Mouse (Mus musculus) CH12.LX (cell line): ENCODE data around the gene Bad. TPM values are rescaled to one million over a fixed set of nuclear protein-coding genes. Genes with fewer than 3 reads are reported as not detected.
A peak's percentile ranks its signal among the peaks of the same experiment; 100 is the strongest.

Experiments
- DNase-seq: peaks from one replicate; pipeline ENCODE4 v3.0.0-alpha.2; 2013; ENCODE audit errors: extremely low read depth
- H3K27ac ChIP-seq: 2 replicates; pipeline ENCODE4 v1.5.1; 2012; ENCODE audit warnings: low read depth, mild to moderate bottlenecking, control low read depth, moderate library complexity; ENCODE audit not compliant: insufficient read depth
- H3K27me3 ChIP-seq: replicated peaks from 2 replicates; pipeline ENCODE3; 2012; ENCODE audit warnings: inconsistent platforms
- H3K36me3 ChIP-seq, 2 experiments: replicated peaks in 1 of 2; 2 replicates each; pipeline versions ENCODE3 to v1.6.1; 2012; ENCODE audit warnings: inconsistent platforms in 1 of 2, low read length in 1 of 2, mild to moderate bottlenecking in 1 of 2, mixed read lengths in 1 of 2, moderate library complexity in 1 of 2; ENCODE audit not compliant: control insufficient read depth in 1 of 2, insufficient read depth in 1 of 2
- H3K4me1 ChIP-seq, 2 experiments: 2 replicates each; pipeline ENCODE4 v1.6.1; 2012; ENCODE audit warnings: inconsistent platforms in 1 of 2, moderate library complexity in 1 of 2; ENCODE audit not compliant: insufficient read depth in 2 of 2, control insufficient read depth in 1 of 2
- H3K4me2 ChIP-seq: 2 replicates; pipeline ENCODE4 v1.6.1; 2012; ENCODE audit warnings: low read depth, mild to moderate bottlenecking, control low read depth; ENCODE audit not compliant: poor library complexity, insufficient read depth, severe bottlenecking
- H3K4me3 ChIP-seq, 3 experiments: fragments of 150-350 bp in 1 of 3; sonication (generic) in 1 of 3; replicated peaks in 1 of 3; 2 replicates each; pipeline versions ENCODE3 to v1.5.1; 2011 to 2012; ENCODE audit warnings: low read depth in 2 of 3, low read length in 2 of 3, mild to moderate bottlenecking in 2 of 3, moderate library complexity in 2 of 3, control low read depth in 1 of 3, improper control_type of control experiment in 1 of 3, inconsistent platforms in 1 of 3, mixed read lengths in 1 of 3; ENCODE audit not compliant: poor library complexity in 1 of 3
- H3K79me2 ChIP-seq: replicated peaks from 2 replicates; pipeline ENCODE4 v1.6.1; 2012; ENCODE audit warnings: mild to moderate bottlenecking, moderate library complexity; ENCODE audit not compliant: control insufficient read depth, poor library complexity, insufficient read depth, severe bottlenecking; ENCODE audit errors: extremely low read depth
- H3K9ac ChIP-seq: 2 replicates; pipeline ENCODE4 v1.6.1; 2012; ENCODE audit warnings: low read depth, mild to moderate bottlenecking, control low read depth, moderate library complexity; ENCODE audit not compliant: insufficient read depth
- H3K9me3 ChIP-seq: replicated peaks from 2 replicates; pipeline ENCODE3; 2012; ENCODE audit warnings: low read length, inconsistent platforms, mixed read lengths
- CHD1 ChIP-seq: IDR thresholded peaks from 2 replicates; pipeline ENCODE4 v1.6.1; 2012; ENCODE audit warnings: low read depth, low read length, improper control_type of control experiment, inconsistent platforms
- ELF1 ChIP-seq: IDR thresholded peaks from 2 replicates; pipeline ENCODE4 v1.6.1; 2014; ENCODE audit warnings: low read depth, mild to moderate bottlenecking, inconsistent platforms, low read length, improper control_type of control experiment
- HCFC1 ChIP-seq: IDR thresholded peaks from 2 replicates; pipeline ENCODE4 v1.6.1; 2012; ENCODE audit warnings: low read depth, mild to moderate bottlenecking, inconsistent platforms, low read length, improper control_type of control experiment
- KAT2A ChIP-seq: IDR thresholded peaks from 2 replicates; pipeline ENCODE4 v1.6.1; 2012; ENCODE audit warnings: low read length, improper control_type of control experiment, inconsistent platforms; ENCODE audit not compliant: insufficient replicate concordance
- MAX ChIP-seq: IDR thresholded peaks from 2 replicates; pipeline ENCODE4 v1.6.1; 2011; ENCODE audit warnings: low read length, improper control_type of control experiment
- MEF2A ChIP-seq: IDR thresholded peaks from 2 replicates; pipeline ENCODE4 v1.6.1; 2014; ENCODE audit warnings: low read depth, mild to moderate bottlenecking, inconsistent platforms, low read length, improper control_type of control experiment, borderline replicate concordance
- MXI1 ChIP-seq: IDR thresholded peaks from 2 replicates; pipeline ENCODE4 v1.6.1; 2011; ENCODE audit warnings: mild to moderate bottlenecking, low read depth, low read length, improper control_type of control experiment
- NELFE ChIP-seq: IDR thresholded peaks from 2 replicates; pipeline ENCODE4 v1.6.1; 2011; ENCODE audit warnings: low read depth, low read length, improper control_type of control experiment
- PAX5 ChIP-seq: IDR thresholded peaks from 2 replicates; pipeline ENCODE4 v1.6.1; 2012; ENCODE audit warnings: low read length, inconsistent platforms, mixed read lengths
- POLR2A ChIP-seq: IDR thresholded peaks from 2 replicates; pipeline ENCODE4 v1.6.1; 2011; ENCODE audit warnings: low read depth, mild to moderate bottlenecking, improper control_type of control experiment, low read length
- SIN3A ChIP-seq: IDR thresholded peaks from 2 replicates; pipeline ENCODE4 v1.6.1; 2012; ENCODE audit warnings: low read length, improper control_type of control experiment, inconsistent platforms
- SMC3 ChIP-seq: IDR thresholded peaks from 2 replicates; pipeline ENCODE4 v1.6.1; 2011; ENCODE audit warnings: low read depth, low read length, improper control_type of control experiment
- TCF12 ChIP-seq: IDR thresholded peaks from 2 replicates; pipeline ENCODE4 v1.6.1; 2014; ENCODE audit warnings: low read depth, mild to moderate bottlenecking, inconsistent platforms, low read length, improper control_type of control experiment
- UBTF ChIP-seq: IDR thresholded peaks from 2 replicates; pipeline ENCODE4 v1.6.1; 2012; ENCODE audit warnings: low read depth, mild to moderate bottlenecking, inconsistent platforms, low read length, improper control_type of control experiment, moderate library complexity
- USF1 ChIP-seq: IDR thresholded peaks from 2 replicates; pipeline ENCODE4 v1.6.1; 2014; ENCODE audit warnings: low read depth, mild to moderate bottlenecking, inconsistent platforms, low read length, improper control_type of control experiment
- ZMIZ1 ChIP-seq: IDR thresholded peaks from 2 replicates; pipeline ENCODE4 v1.6.1; 2012; ENCODE audit warnings: low read depth, mild to moderate bottlenecking, inconsistent platforms, low read length, improper control_type of control experiment
- dilution Hi-C: fragments of 300-500 bp; cut with MboI; formaldehyde crosslinking; loops from 2 replicates; pipeline ENCODE4 v1.14.3; 2020; ENCODE audit warnings: low sequenced_read_pairs; ENCODE audit not compliant: extremely low pct_unique_long_range_greater_than_20kb, extremely low pct_ligation_motif_present
- in situ Hi-C: fragments of 300-500 bp; cut with MboI; formaldehyde crosslinking; loops from 3 replicates; pipeline ENCODE4 v1.14.3; 2019; ENCODE audit warnings: low sequenced_read_pairs, low pct_ligation_motif_present, low pct_unique_long_range_greater_than_20kb, mixed read lengths
- polyA plus RNA-seq: library from polyadenylated mRNA; unstranded; fragments of >175 nt; gene quantifications from 2 replicates; pipeline ENCODE4 v1.2.1, GENCODE M21; 2012; ENCODE audit warnings: low read depth; ENCODE audit not compliant: insufficient read length
- total RNA-seq, 2 experiments: library from RNA; depleted of rRNA; stranded (reverse); fragments of 300-350 nt in 1 of 2; fragments of >200 nt in 1 of 2; gene quantifications; 2 replicates each; pipeline ENCODE4 v1.2.3; 2012 to 2014

The Bad gene
- total and polyA plus RNA-seq, 3 experiments, result 27.7 to 38.0 (median 33.3) TPM

DNA sequence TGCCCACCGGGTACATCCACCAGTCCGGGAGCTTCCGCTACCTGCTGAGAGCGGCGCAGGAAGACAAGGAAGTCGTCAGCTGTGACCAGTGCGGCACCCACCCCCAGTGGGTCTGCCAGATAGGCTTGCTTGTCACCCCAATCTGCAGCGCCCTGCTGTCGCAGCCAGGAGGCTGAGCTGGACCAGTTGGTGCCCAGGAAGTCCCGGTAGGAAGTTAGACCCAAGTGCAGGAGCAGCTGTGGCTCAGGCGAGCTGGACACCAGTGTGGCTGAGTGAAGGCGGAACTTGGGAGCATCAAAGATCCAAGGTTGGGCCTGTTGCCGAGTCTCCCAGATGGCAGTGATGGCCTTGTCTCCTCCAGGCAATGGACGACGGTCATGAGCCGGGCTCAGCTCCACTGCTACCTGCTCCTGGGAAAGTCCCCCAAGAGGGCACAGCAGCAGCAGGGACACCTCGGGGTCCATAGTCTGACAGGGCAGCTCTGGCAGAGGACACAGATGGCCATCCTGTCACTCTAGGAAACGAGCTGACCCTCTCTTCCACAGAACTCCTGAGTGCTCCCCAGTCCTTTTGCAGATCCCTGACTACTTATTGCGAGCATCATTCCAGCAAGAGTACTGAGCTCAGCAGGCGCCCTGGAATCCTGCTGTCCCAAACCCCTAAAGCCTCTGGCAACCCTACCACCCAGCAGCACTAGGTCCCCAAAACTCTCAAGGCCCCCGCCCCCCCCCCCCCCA, 53.8 kb downstream of the Bad start:
- H3K36me3 ChIP-seq, result peaks cover 24 to 30% of the 10 kb centered on the region in 2 experiments
- peaks cover 4 to 56% of the 10 kb centered on the region in 2 experiments for H3K4me1 ChIP-seq
- no peaks in the 10 kb centered on the region for H3K79me2 ChIP-seq

DNA sequence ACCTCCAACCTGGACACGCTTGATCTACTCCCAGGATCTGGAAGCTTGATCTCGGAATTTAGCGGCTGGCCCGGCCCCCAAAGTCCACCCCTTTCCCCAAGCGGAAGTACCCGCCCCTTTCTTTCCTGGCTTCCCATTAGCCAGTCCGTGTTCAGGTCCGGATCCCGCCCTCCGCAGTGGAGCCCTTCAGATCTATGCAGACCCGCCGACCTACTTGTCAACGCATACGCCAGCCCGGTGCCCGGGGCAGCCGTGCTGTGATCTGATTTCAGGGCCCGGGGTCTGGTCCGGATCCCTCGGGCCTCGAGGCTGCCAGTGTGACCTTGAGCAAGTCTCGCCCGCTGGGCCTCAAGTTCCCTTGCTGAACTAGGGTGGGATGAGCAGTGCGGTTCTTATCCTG, 54.3 kb downstream of the Bad start, which contains the start of the genes Nudt22 and Trpt1:
Gene Nudt22 (minus strand): TSS at position 112 of the 400 bp plus-strand sequence.
Gene Trpt1 (plus strand): TSS at position 126 of the 400 bp plus-strand sequence.
- H3K27me3 ChIP-seq, result no peaks in the 10 kb centered on the region
- no peaks in the 10 kb centered on the region for H3K9me3 ChIP-seq
- no peak within 1 kb of the TSS for H3K27ac ChIP-seq
- peak; percentile 83 for DNase-seq
- H3K4me1 ChIP-seq, result peaks cover 4 to 56% of the 10 kb centered on the region in 2 experiments
- peak within 1 kb of the TSS; percentile 62 for H3K9ac ChIP-seq
- dilution Hi-C loops (no loop called here), in situ Hi-C loops (no loop called here)
- H3K36me3 ChIP-seq, result peaks cover 25 to 33% of the 10 kb centered on the region in 2 experiments
- H3K4me3 ChIP-seq, result peak within 1 kb of the TSS; percentile 63 to 90 (median 69)
- TF ChIP-seq SMC3 (no peak), ZMIZ1 (0 out of 2 replicates have a peak, but pooled peaks have one; percentile 4), TCF12 (peak; percentile 22; the same call in 1 of the 2 replicates), MEF2A (no peak), SIN3A (peak; percentile 54; the same call in 1 of the 2 replicates), HCFC1 (peak; percentile 54), ELF1 (peak; percentile 78), USF1 (no peak), POLR2A (peak; percentile 61; the same call in 1 of the 2 replicates), CHD1 (no peak), NELFE (0 out of 2 replicates have a peak, but pooled peaks have one; percentile 49)
- peak within 1 kb of the TSS; percentile 67 for H3K4me2 ChIP-seq
- no peaks in the 10 kb centered on the region for H3K79me2 ChIP-seq

More for the DNA sequence above, 53.8 kb downstream of the Bad start:
- Histone ChIP-seq H3K9ac (peak overlapping the region; percentile 62), H3K27me3 (no peaks in the 10 kb centered on the region), H3K4me3 (peak overlapping the region; percentile 63 to 90 (median 69))
- dilution Hi-C loops (no loop called here), in situ Hi-C loops (no loop called here)
- TF ChIP-seq UBTF, result no peak
- TF ChIP-seq ZMIZ1, result 0 out of 2 replicates have a peak, but pooled peaks have one; percentile 8
- TF ChIP-seq MXI1, result peak; percentile 3; the same call in 1 of the 2 replicates
- TF ChIP-seq MAX, result no peak
- no peak for TF ChIP-seq HCFC1
- no peak for TF ChIP-seq KAT2A
- TF ChIP-seq PAX5, result no peak
- TF ChIP-seq SIN3A, result peak; percentile 50
- TF ChIP-seq, all 38 proteins: peak for 3
- Histone ChIP-seq H3K9me3 (no peaks in the 10 kb centered on the region), H3K27ac (no peak overlapping the region), H3K4me2 (peak overlapping the region; percentile 67)
- DNase-seq, result no peak
